Mouse (Mus musculus) liver, embryonic 14.5 days (tissue): ENCODE measurements at regions not wholly inside any gene's neighbourhood (a gene's known extent, or its start where the extent isn't known, plus 50 kb on each side); places are given as distances from the start of the nearest gene placed in this dataset.

Experiments
- CTCF ChIP-seq: IDR thresholded peaks from 2 replicates; pipeline ENCODE4 v1.5.1; 2016; ENCODE audit warnings: antibody characterized with exemption, low read depth, control low read depth
- EP300 ChIP-seq: IDR thresholded peaks from 2 replicates; pipeline ENCODE4 v1.6.1; 2016; ENCODE audit warnings: antibody characterized with exemption, low read depth

GRCm38 (mm10) chr4:124193059-124193721 lies 275.4 kb upstream of the 4930535I16Rik start:
- TF ChIP-seq EP300 = no peak
- no peak for TF ChIP-seq CTCF
